In genomic region chr7:84551472-84551871, GRCm38 (mm10) we compare ENCODE assay signal across 29 mouse cellular contexts. TPM values are rescaled to one million over a fixed set of nuclear protein-coding genes. Genes with fewer than 3 reads are reported as not detected.
DNase-seq lines count a peak whose midpoint lies in the region; ATAC-seq and TF ChIP-seq lines count a peak whose summit lies in the region.
"Had no signal": no experiment of that assay in that cellular context is flagged by ENCODE, and none has a peak within 500 bp of the region (broad histone marks: within the 10 kb centered on the region; RNA-seq: fewer than 3 reads in every experiment).

No protein-coding gene starts in this region.

- TF ChIP-seq CTCF in layer of hippocampus, adult 2 months (conservative IDR thresholded peaks at IDR 0.05), result no peak

- no peak for DNase-seq in layer of hippocampus, adult 2 months (ENCODE audit: low spot score in 2 of 2)
- no peak for DNase-seq in layer of hippocampus, postnatal 36 days
- peak; percentile 3 for DNase-seq in splenic B cell, adult 2 months (ENCODE audit: low read depth, low spot score)
- DNase-seq in right cerebral cortex, postnatal 14 days, result no peak
- DNase-seq in adrenal gland, postnatal 4 days (ENCODE audit: low spot score in 2 of 2), result no peak
- DNase-seq: adrenal gland, adult 8-10 months; adrenal gland, postnatal 25 days; cerebellum, adult 11 months; cerebellum, adult 8-10 months; cerebellum, postnatal 10 days; cerebellum, postnatal 36 days; embryo, embryonic 11 days; gastrocnemius, postnatal 36 days; heart, postnatal 14 days; heart, postnatal 4 days had no signal

- no peak overlapping the region for H3K4me3 ChIP-seq in layer of hippocampus, adult 2 months
- H3K4me3 ChIP-seq: embryonic facial prominence, embryonic 10.5 days; embryonic facial prominence, embryonic 13.5 days; erythroblast, embryonic 14.5 days; forebrain, embryonic 12.5 days; forebrain, embryonic 15.5 days; heart, embryonic 10.5 days; heart, embryonic 13.5 days had no signal

- peak; percentile 44 for ATAC-seq in granulocyte monocyte progenitor cell, adult 5-6 weeks (replicated peaks; ENCODE audit: poor library complexity, severe bottlenecking)
- ATAC-seq: activated CD4-positive, CD25-positive, alpha-beta regulatory T cell, adult 4 months; CD4-positive, CD25-positive, alpha-beta regulatory T cell, adult 4 months; forebrain, embryonic 15.5 days; hindbrain, postnatal 0 days; inflammation-experienced regulatory T-cells, adult 6 months; intestine, embryonic 16.5 days had no signal

- H3K27ac ChIP-seq in layer of hippocampus, adult 2 months, result peak overlapping the region; percentile 48; the same call in 1 of the 2 replicates
- H3K27ac ChIP-seq: embryonic facial prominence, embryonic 10.5 days; embryonic facial prominence, embryonic 13.5 days; forebrain, embryonic 12.5 days; forebrain, embryonic 15.5 days; heart, embryonic 10.5 days; heart, embryonic 13.5 days; hindbrain, embryonic 14.5 days; hindbrain, postnatal 0 days had no signal

- H3K36me3 ChIP-seq in splenic B cell, adult 2 months (ENCODE audit: control insufficient read depth, insufficient read depth, low read length, poor library complexity, severe bottlenecking), result no peaks in the 10 kb centered on the region
- H3K36me3 ChIP-seq: embryonic facial prominence, embryonic 10.5 days; embryonic facial prominence, embryonic 13.5 days; forebrain, embryonic 12.5 days; forebrain, embryonic 15.5 days; heart, embryonic 10.5 days; heart, embryonic 13.5 days had no signal

- H3K27me3 ChIP-seq in splenic B cell, adult 2 months (ENCODE audit: control insufficient read depth, insufficient read depth, low read length, poor library complexity, severe bottlenecking), result no peaks in the 10 kb centered on the region
- H3K27me3 ChIP-seq: embryonic facial prominence, embryonic 13.5 days; forebrain, embryonic 12.5 days; forebrain, embryonic 15.5 days; heart, embryonic 13.5 days had no signal

RNA-seq across cellular contexts. Expression of gene Gm2115, which starts 22.7 kb away (rescaled TPM):
- total RNA-seq in layer of hippocampus, adult 2 months (2021), result 10 to 100 TPM; 81.8 to 82.2 TPM
- total RNA-seq in layer of hippocampus, postnatal 36 days (2021), result 10 to 100 TPM; 90.7 to 91.0 TPM
- not detected in 2 replicates for total RNA-seq in granulocyte monocyte progenitor cell, adult 5-6 weeks (2014; fragmentation: Nextera tagmentation)
- total RNA-seq in granulocyte monocyte progenitor cell, adult 5-6 weeks (2017), result not detected in 2 replicates
- 10 to 100 TPM; 10.1 to 10.7 TPM for total RNA-seq in adrenal gland, postnatal 4 days (2021)

RNA-seq across cellular contexts. Expression of gene Fah, which starts 55.0 kb away (rescaled TPM):
- 10 to 100 TPM; 20.7 to 21.0 TPM for total RNA-seq in layer of hippocampus, adult 2 months (2021)
- total RNA-seq in layer of hippocampus, postnatal 36 days (2021), result 10 to 100 TPM; 16.0 to 20.1 TPM
- not detected in 2 replicates for total RNA-seq in granulocyte monocyte progenitor cell, adult 5-6 weeks (2014; fragmentation: Nextera tagmentation)
- 1.2 TPM in 1 of 2 replicates, not detected in the other for total RNA-seq in granulocyte monocyte progenitor cell, adult 5-6 weeks (2017)
- 10 to 100 TPM; 33.5 to 46.9 TPM for total RNA-seq in adrenal gland, postnatal 4 days (2021)

Comparison
In these comparisons a context has a peak if more than half of its experiments do, and no peak if none do; other contexts are left out.
1. RNA of gene Gm2115, which starts 22.7 kb away (total RNA-seq): 90.7 to 91.0 TPM in layer of hippocampus, postnatal 36 days, 81.8 to 82.2 TPM in layer of hippocampus, adult 2 months and 10.1 to 10.7 TPM in adrenal gland, postnatal 4 days; not detected in granulocyte monocyte progenitor cell, adult 5-6 weeks; every median in the first group is over 10 times any median in the second.
2. RNA of gene Fah, which starts 55.0 kb away (total RNA-seq): 33.5 to 46.9 TPM in adrenal gland, postnatal 4 days, 20.7 to 21.0 TPM in layer of hippocampus, adult 2 months and 16.0 to 20.1 TPM in layer of hippocampus, postnatal 36 days; 1.2 TPM in granulocyte monocyte progenitor cell, adult 5-6 weeks; every median in the first group is over 4 times any median in the second.